8 mouse cellular contexts compared by ENCODE assay signal in genomic region chr12:69296511-69297410, GRCm38 (mm10). TPM values are rescaled to one million over a fixed set of nuclear protein-coding genes. Genes with fewer than 3 reads are reported as not detected.
DNase-seq lines count a peak whose midpoint lies in the region; ATAC-seq and TF ChIP-seq lines count a peak whose summit lies in the region.

Gene Klhdc2, plus strand, starts transcription at chr12:69296681.

- H3K9ac ChIP-seq in ES-Bruce4 (ENCODE audit: low read depth, poor library complexity, severe bottlenecking): peak within 1 kb of the TSS; percentile 54
- peak within 1 kb of the TSS; percentile 99 for H3K9ac ChIP-seq in forebrain, embryonic 14.5 days (ENCODE audit: low read length)
- H3K9ac ChIP-seq in neural tube, embryonic 15.5 days (replicated peaks): peak within 1 kb of the TSS; percentile 98

- peak within 1 kb of the TSS; percentile 94 for H3K4me3 ChIP-seq in ES-Bruce4 (ENCODE audit: low read depth, low read length)
- H3K4me3 ChIP-seq in forebrain, embryonic 14.5 days (ENCODE audit: low read depth, low read length): peak within 1 kb of the TSS; percentile 99
- H3K4me3 ChIP-seq in neural tube, embryonic 15.5 days (replicated peaks): peak within 1 kb of the TSS; percentile 92

- peak; percentile 72; the same call in 1 of the 2 replicates for TF ChIP-seq EP300 in ES-Bruce4 (IDR thresholded peaks at IDR 0.05; ENCODE audit: insufficient read depth, low read depth, low read length)

- ATAC-seq in cerebellum, adult (ENCODE audit: insufficient number of reproducible peaks, low FRiP score, low TSS enrichment): peak; percentile 95
- peak; percentile 96 for ATAC-seq in forebrain, embryonic 14.5 days
- ATAC-seq in neural tube, embryonic 15.5 days (ENCODE audit: low FRiP score): peak; percentile 97

- no peaks in the 10 kb centered on the region; the same call in 1 of the 2 replicates for H3K36me3 ChIP-seq in ES-Bruce4 (ENCODE audit: control insufficient read depth, insufficient read depth, low read length, poor library complexity, severe bottlenecking)
- H3K36me3 ChIP-seq in forebrain, embryonic 14.5 days (ENCODE audit: control insufficient read depth, insufficient read depth, low read length): peaks cover 16% of the 10 kb centered on the region
- H3K36me3 ChIP-seq in neural tube, embryonic 15.5 days: peaks cover 14% of the 10 kb centered on the region

- intact Hi-C loops in heart, postnatal 14 days (cut with DNase I): loop anchor here (5.0 kb wide), 2 partner anchors 54 to 104 kb away; partner anchors contain the start of gene Klhdc1

- peaks cover 2% of the 10 kb centered on the region for H3K4me1 ChIP-seq in ES-Bruce4 (ENCODE audit: control insufficient read depth, insufficient read depth, low read length)
- peaks cover 8% of the 10 kb centered on the region for H3K4me1 ChIP-seq in forebrain, embryonic 14.5 days (ENCODE audit: control insufficient read depth, insufficient read depth, low read length)
- H3K4me1 ChIP-seq in neural tube, embryonic 15.5 days: peaks cover 28% of the 10 kb centered on the region

- TF ChIP-seq POLR2A in ES-Bruce4 (IDR thresholded peaks at IDR 0.05; ENCODE audit: insufficient read depth, low read length): no peak

- under 1% methylated on average over 97 of the region's 98 CpGs for WGBS in forebrain, embryonic 14.5 days
- WGBS in neural tube, embryonic 15.5 days: under 1% methylated on average over 98 of the region's 98 CpGs

- peak; percentile 91 for DNase-seq in forebrain, embryonic 14.5 days (ENCODE audit: low spot score)
- peak; percentile 89 to 91 for DNase-seq in heart, postnatal 14 days
- peak; percentile 90 for DNase-seq in layer of hippocampus, adult 11-12 months (ENCODE audit: low spot score)
- DNase-seq in lung, adult 18-20 months: peak; percentile 81 to 90
- peak; percentile 93 for DNase-seq in testis, postnatal 14 days (ENCODE audit: low spot score)

- no peak for TF ChIP-seq CTCF in ES-Bruce4 (IDR thresholded peaks at IDR 0.05; ENCODE audit: low read depth, low read length)

- no peaks in the 10 kb centered on the region for H3K9me3 ChIP-seq in ES-Bruce4 (replicated peaks; ENCODE audit: control insufficient read depth, insufficient read depth, low read length, poor library complexity, severe bottlenecking)
- no peaks in the 10 kb centered on the region for H3K9me3 ChIP-seq in forebrain, embryonic 14.5 days (replicated peaks; ENCODE audit: control insufficient read depth, low read length)
- H3K9me3 ChIP-seq in neural tube, embryonic 15.5 days (replicated peaks): no peaks in the 10 kb centered on the region

- H3K27me3 ChIP-seq in ES-Bruce4 (ENCODE audit: control insufficient read depth, insufficient read depth, low read length, poor library complexity, severe bottlenecking): no peaks in the 10 kb centered on the region
- H3K27me3 ChIP-seq in forebrain, embryonic 14.5 days (replicated peaks; ENCODE audit: control insufficient read depth, insufficient read depth, low read length): no peaks in the 10 kb centered on the region
- H3K27me3 ChIP-seq in neural tube, embryonic 15.5 days (replicated peaks): no peaks in the 10 kb centered on the region

- no peak within 1 kb of the TSS for H3K27ac ChIP-seq in ES-Bruce4 (ENCODE audit: insufficient read depth, low read length)
- peak within 1 kb of the TSS; percentile 95 for H3K27ac ChIP-seq in forebrain, embryonic 14.5 days (ENCODE audit: low read depth, low read length)
- peak within 1 kb of the TSS; percentile 95 for H3K27ac ChIP-seq in neural tube, embryonic 15.5 days (replicated peaks)

- peak within 1 kb of the TSS; percentile 56 for H3K4me2 ChIP-seq in forebrain, embryonic 14.5 days (ENCODE audit: low read length)
- peak within 1 kb of the TSS; percentile 71 for H3K4me2 ChIP-seq in neural tube, embryonic 15.5 days

RNA-seq across cellular contexts. Expression of gene Klhdc2, which starts in this region (rescaled TPM):
- 65.1 and 68.2 TPM in 2 replicates for polyA plus RNA-seq in ES-Bruce4 (2011; ENCODE audit: insufficient read depth, insufficient read length, low read depth, missing spikeins)
- polyA plus RNA-seq in forebrain, embryonic 14.5 days (2014; fragmentation: Nextera tagmentation; extraction: Ambion mirVana): 286 TPM in 2 replicates
- total RNA-seq in heart, postnatal 14 days (2021): 10 to 100 TPM; 90.6 to 93.1 TPM
- 231 and 265 TPM in 2 replicates for polyA plus RNA-seq in neural tube, embryonic 15.5 days (2015; fragmentation: Nextera tagmentation; extraction: Ambion mirVana)
